25 mouse cellular contexts compared by ENCODE assay signal in the genomic region with DNA sequence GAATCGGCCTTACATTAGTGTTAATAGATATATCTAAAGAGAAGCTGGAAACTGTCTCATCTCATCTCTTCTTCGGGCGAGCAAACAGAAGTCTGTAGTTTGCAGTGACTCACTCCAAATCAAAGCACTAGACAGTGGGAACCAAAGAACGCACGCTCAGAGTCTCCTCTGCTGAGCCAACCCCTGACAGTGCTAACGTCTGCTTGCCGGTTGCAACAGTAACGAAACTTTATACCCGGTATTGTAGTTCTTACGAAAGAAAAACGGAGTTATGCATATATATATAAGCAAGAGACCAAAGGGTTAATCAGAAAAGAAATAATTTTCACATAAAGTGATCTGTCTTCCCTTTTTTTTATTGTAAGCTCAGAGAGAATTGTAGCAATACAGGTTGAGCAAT.
A peak's percentile ranks its signal among the peaks of the same experiment; 100 is the strongest.
DNase-seq lines count a peak whose midpoint lies in the region; ATAC-seq and TF ChIP-seq lines count a peak whose summit lies in the region.
"Had no signal": no experiment of that assay in that cellular context is flagged by ENCODE, and none has a peak within 500 bp of the region (broad histone marks: within the 10 kb centered on the region; RNA-seq: fewer than 3 reads in every experiment).

No protein-coding gene starts in this region.

- ATAC-seq in limb, embryonic 15.5 days (ENCODE audit: insufficient number of reproducible peaks, low FRiP score, low TSS enrichment, low read depth): no peak
- no peak for ATAC-seq in stomach, postnatal 0 days (ENCODE audit: low FRiP score, low TSS enrichment)
- ATAC-seq: midbrain, embryonic 13.5 days had no signal

- no peaks in the 10 kb centered on the region for H3K9me3 ChIP-seq in heart, embryonic 10.5 days
- no peaks in the 10 kb centered on the region for H3K9me3 ChIP-seq in limb, embryonic 15.5 days
- no peaks in the 10 kb centered on the region for H3K9me3 ChIP-seq in limb, embryonic 10.5 days (replicated peaks)
- H3K9me3 ChIP-seq in stomach, postnatal 0 days (ENCODE audit: control insufficient read depth, low read length): no peaks in the 10 kb centered on the region
- H3K9me3 ChIP-seq: embryonic facial prominence, embryonic 13.5 days; forebrain, embryonic 12.5 days; hindbrain, embryonic 13.5 days; kidney, embryonic 15.5 days; midbrain, embryonic 13.5 days had no signal

- WGBS in heart, embryonic 10.5 days: 74% methylated on average over 11 of the region's 11 CpGs
- 66% methylated on average over 11 of the region's 11 CpGs for WGBS in limb, embryonic 15.5 days
- 88% methylated on average over 11 of the region's 11 CpGs for WGBS in limb, embryonic 10.5 days
- WGBS in stomach, postnatal 0 days: 53% methylated on average over 11 of the region's 11 CpGs

- intact Hi-C loops in heart, postnatal 10 days (cut with DNase I): no loop called here

- H3K27ac ChIP-seq in heart, embryonic 10.5 days: peak overlapping the region; percentile 52; the same call in 1 of the 2 replicates
- peak overlapping the region; percentile 9; the same call in 1 of the 2 replicates for H3K27ac ChIP-seq in limb, embryonic 15.5 days
- no peak overlapping the region for H3K27ac ChIP-seq in limb, embryonic 10.5 days
- H3K27ac ChIP-seq in stomach, postnatal 0 days (replicated peaks): 0 out of 2 replicates have a peak overlapping the region, but pooled peaks have one; percentile 36
- H3K27ac ChIP-seq: embryonic facial prominence, embryonic 13.5 days; forebrain, embryonic 12.5 days; gastrocnemius, adult 2 months; hindbrain, embryonic 13.5 days; kidney, embryonic 15.5 days; left cerebral cortex, adult 2 months; midbrain, embryonic 13.5 days had no signal

- H3K4me1 ChIP-seq in heart, embryonic 10.5 days: peaks cover 3% of the 10 kb centered on the region; the same call in 1 of the 2 replicates
- no peaks in the 10 kb centered on the region for H3K4me1 ChIP-seq in limb, embryonic 15.5 days
- peaks cover 17% of the 10 kb centered on the region; the same call in 1 of the 2 replicates for H3K4me1 ChIP-seq in limb, embryonic 10.5 days
- no peaks in the 10 kb centered on the region for H3K4me1 ChIP-seq in stomach, postnatal 0 days (replicated peaks; ENCODE audit: control insufficient read depth, insufficient read depth)
- H3K4me1 ChIP-seq: hindbrain, embryonic 13.5 days; kidney, embryonic 15.5 days; midbrain, embryonic 13.5 days had no signal

- H3K4me2 ChIP-seq in limb, embryonic 15.5 days: no peak overlapping the region
- H3K4me2 ChIP-seq in stomach, postnatal 0 days (replicated peaks; ENCODE audit: low read depth): no peak overlapping the region
- H3K4me2 ChIP-seq: embryonic facial prominence, embryonic 13.5 days; forebrain, embryonic 12.5 days; hindbrain, embryonic 13.5 days; kidney, embryonic 15.5 days; midbrain, embryonic 13.5 days had no signal

- H3K36me3 ChIP-seq in heart, embryonic 10.5 days: no peaks in the 10 kb centered on the region
- H3K36me3 ChIP-seq in limb, embryonic 15.5 days: no peaks in the 10 kb centered on the region
- H3K36me3 ChIP-seq in limb, embryonic 10.5 days: no peaks in the 10 kb centered on the region
- H3K36me3 ChIP-seq in stomach, postnatal 0 days (ENCODE audit: control insufficient read depth, insufficient read depth, low read length): no peaks in the 10 kb centered on the region
- H3K36me3 ChIP-seq: embryonic facial prominence, embryonic 13.5 days; forebrain, embryonic 12.5 days; hindbrain, embryonic 13.5 days; kidney, embryonic 15.5 days; midbrain, embryonic 13.5 days had no signal

- H3K4me3 ChIP-seq in heart, embryonic 10.5 days: no peak overlapping the region
- no peak overlapping the region for H3K4me3 ChIP-seq in limb, embryonic 15.5 days
- no peak overlapping the region for H3K4me3 ChIP-seq in limb, embryonic 10.5 days
- H3K4me3 ChIP-seq in stomach, postnatal 0 days (ENCODE audit: low read depth, low read length): no peak overlapping the region
- H3K4me3 ChIP-seq: embryonic facial prominence, embryonic 13.5 days; erythroblast, embryonic 14.5 days; forebrain, embryonic 12.5 days; gastrocnemius, adult 2 months; hindbrain, embryonic 13.5 days; kidney, embryonic 15.5 days; left cerebral cortex, adult 2 months; midbrain, embryonic 13.5 days had no signal

- H3K27me3 ChIP-seq in heart, embryonic 10.5 days (ENCODE audit: insufficient read depth, poor library complexity, severe bottlenecking): no peaks in the 10 kb centered on the region
- no peaks in the 10 kb centered on the region for H3K27me3 ChIP-seq in limb, embryonic 15.5 days
- no peaks in the 10 kb centered on the region for H3K27me3 ChIP-seq in limb, embryonic 10.5 days (ENCODE audit: low read depth, poor library complexity, severe bottlenecking)
- no peaks in the 10 kb centered on the region for H3K27me3 ChIP-seq in stomach, postnatal 0 days (ENCODE audit: control insufficient read depth, insufficient read depth, low read length)
- H3K27me3 ChIP-seq: embryonic facial prominence, embryonic 13.5 days; forebrain, embryonic 12.5 days; kidney, embryonic 15.5 days; midbrain, embryonic 13.5 days had no signal

- DNase-seq in adrenal gland, adult (ENCODE audit: inconsistent age in 2 of 2, low spot score in 1 of 2): peak; percentile 40 to 74
- no peak for DNase-seq in adrenal gland, postnatal 25 days
- no peak for DNase-seq in heart, embryonic 10.5 days (ENCODE audit: low spot score)
- no peak for DNase-seq in heart, postnatal 10 days
- no peak for DNase-seq in limb, embryonic 10.5 days (ENCODE audit: low spot score)
- DNase-seq in stomach, postnatal 0 days (ENCODE audit: low spot score): no peak
- DNase-seq in ovary, postnatal 10 days (ENCODE audit: low spot score): no peak
- DNase-seq: cerebellum, adult 18-20 months; cerebellum, postnatal 14 days; gastrocnemius, adult 2 months; kidney, adult 11 months; kidney, postnatal 36 days; left cerebral cortex, postnatal 4 days; lung, postnatal 10 days; retina, postnatal 1 day; right cerebral cortex, postnatal 25 days; spleen, adult 18-20 months had no signal

- no peak for TF ChIP-seq EP300 in stomach, postnatal 0 days (optimal IDR thresholded peaks at IDR 0.05)

- H3K9ac ChIP-seq in limb, embryonic 15.5 days: no peak overlapping the region
- H3K9ac ChIP-seq in stomach, postnatal 0 days (ENCODE audit: low read length): no peak overlapping the region
- H3K9ac ChIP-seq: embryonic facial prominence, embryonic 13.5 days; forebrain, embryonic 12.5 days; hindbrain, embryonic 13.5 days; kidney, embryonic 15.5 days; midbrain, embryonic 13.5 days had no signal

- no peak for TF ChIP-seq CTCF in stomach, postnatal 0 days (IDR thresholded peaks at IDR 0.05; ENCODE audit: low read depth)

Comparison
In these comparisons a context has a peak if more than half of its experiments do, and no peak if none do; other contexts are left out.
1. DNase-seq: peak in adrenal gland, adult (2 of 2); none in adrenal gland, postnatal 25 days (single experiment), heart, embryonic 10.5 days (single experiment), heart, postnatal 10 days (0 of 2), limb, embryonic 10.5 days (single experiment), stomach, postnatal 0 days (single experiment) and ovary, postnatal 10 days (single experiment).